Mouse (Mus musculus) hindbrain, embryonic 12.5 days (tissue): ENCODE measurements around the gene Rhbdf2. TPM values are rescaled to one million over a fixed set of nuclear protein-coding genes. Genes with fewer than 3 reads are reported as not detected.

Experiments used
- ATAC-seq: fragments of 200-750 bp; cut with Nextera tagmentation; 2 replicates; pipeline ENCODE4 v1.8.0; 2017; ENCODE audit warnings: moderate TSS enrichment; ENCODE audit not compliant: low FRiP score
- H3K27ac ChIP-seq: fragments of 300-500 bp; sonication (generic); 2 replicates; pipeline ENCODE4 v1.5.1; 2016; ENCODE audit warnings: mild to moderate bottlenecking
- H3K27me3 ChIP-seq: fragments of 300-500 bp; sonication (generic); 2 replicates; pipeline ENCODE4 v1.6.1; 2016; ENCODE audit warnings: mild to moderate bottlenecking
- H3K36me3 ChIP-seq: fragments of 300-500 bp; sonication (generic); 2 replicates; pipeline ENCODE4 v1.6.1; 2016; ENCODE audit warnings: mild to moderate bottlenecking
- H3K4me1 ChIP-seq: fragments of 300-500 bp; sonication (generic); 2 replicates; pipeline ENCODE4 v1.6.1; 2016
- H3K4me2 ChIP-seq: fragments of 300-500 bp; sonication (generic); replicated peaks from 2 replicates; pipeline ENCODE4 v1.6.1; 2016; ENCODE audit warnings: mild to moderate bottlenecking
- H3K4me3 ChIP-seq: fragments of 300-500 bp; sonication (generic); 2 replicates; pipeline ENCODE4 v1.5.1; 2016; ENCODE audit warnings: mild to moderate bottlenecking
- H3K9ac ChIP-seq: fragments of 300-500 bp; sonication (generic); 2 replicates; pipeline ENCODE4 v1.6.1; 2016; ENCODE audit warnings: mild to moderate bottlenecking, moderate library complexity
- H3K9me3 ChIP-seq: fragments of 300-500 bp; sonication (generic); replicated peaks from 2 replicates; pipeline ENCODE4 v1.6.1; 2016; ENCODE audit warnings: mild to moderate bottlenecking
- WGBS: fragments of 180-500 bp; shearing (Covaris S2); methylation state at CpG from one replicate; pipeline ENCODE4 v1.1.7; 2016; 5-methylcytosine and 5-hydroxymethylcytosine counted together
- polyA plus RNA-seq: library from polyadenylated mRNA; unstranded; fragments of >200 nt; fragmentation: Nextera tagmentation; extraction: Ambion mirVana; gene quantifications from 2 replicates; pipeline ENCODE4 v1.2.1, GENCODE M21; 2016

Gene Rhbdf2
- polyA plus RNA-seq, 1 experiment from 2014 or later = 3.7 TPM

GRCm38 (mm10) chr11:116572756-116573543 lies 53.9 kb downstream of the Rhbdf2 start:
- H3K27me3 ChIP-seq = no peaks in the 10 kb centered on the region
- H3K4me2 ChIP-seq = no peak overlapping the region
- peaks cover 55% of the 10 kb centered on the region for H3K4me1 ChIP-seq
- H3K27ac ChIP-seq = peak overlapping the region; percentile 14; the same call in 1 of the 2 replicates
- H3K9me3 ChIP-seq = no peaks in the 10 kb centered on the region
- no peak overlapping the region for H3K4me3 ChIP-seq
- no peaks in the 10 kb centered on the region for H3K36me3 ChIP-seq
- 63% methylated on average over 12 of the region's 12 CpGs for WGBS
- no peak for ATAC-seq
- H3K9ac ChIP-seq = no peak overlapping the region; the same call in none of the 2 replicates

GRCm38 (mm10) chr11:116571767-116572679 lies 54.8 kb downstream of the Rhbdf2 start:
- Histone ChIP-seq H3K4me1 (peaks cover 52% of the 10 kb centered on the region), H3K9me3 (no peaks in the 10 kb centered on the region), H3K27ac (no peak overlapping the region), H3K36me3 (no peaks in the 10 kb centered on the region), H3K4me2 (no peak overlapping the region), H3K4me3 (no peak overlapping the region), H3K27me3 (no peaks in the 10 kb centered on the region), H3K9ac (no peak overlapping the region; the same call in 1 of the 2 replicates)
- no peak for ATAC-seq
- WGBS = 77% methylated on average over 19 of the region's 19 CpGs

- Histone ChIP-seq H3K9me3 (no peaks in the 10 kb centered on the region), H3K4me2 (no peak overlapping the region), H3K36me3 (no peaks in the 10 kb centered on the region), H3K4me1 (peaks cover 43% of the 10 kb centered on the region), H3K27me3 (no peaks in the 10 kb centered on the region), H3K4me3 (no peak overlapping the region), H3K27ac (no peak overlapping the region), H3K9ac (no peak overlapping the region)
- WGBS = 81% methylated on average over 7 of the region's 7 CpGs
- no peak for ATAC-seq
These were observed 56.0 kb downstream of the Rhbdf2 start for GRCm38 (mm10) chr11:116570821-116571220.

- Histone ChIP-seq H3K4me2 (no peak overlapping the region), H3K9me3 (no peaks in the 10 kb centered on the region), H3K27ac (no peak overlapping the region), H3K27me3 (no peaks in the 10 kb centered on the region), H3K4me3 (no peak overlapping the region), H3K4me1 (peaks cover 10% of the 10 kb centered on the region), H3K36me3 (no peaks in the 10 kb centered on the region), H3K9ac (no peak overlapping the region)
- ATAC-seq = no peak
- WGBS = 90% methylated on average over 8 of the region's 8 CpGs
These were observed 59.3 kb downstream of the Rhbdf2 start for GRCm38 (mm10) chr11:116567531-116567930.

GRCm38 (mm10) chr11:116565283-116566041 lies 61.4 kb downstream of the Rhbdf2 start:
- WGBS = 78% methylated on average over 7 of the region's 7 CpGs
- H3K27me3 ChIP-seq = no peaks in the 10 kb centered on the region
- no peak for ATAC-seq

GRCm38 (mm10) chr11:116556308-116556707 lies 70.5 kb downstream of the Rhbdf2 start:
- H3K4me1 ChIP-seq = peaks cover 32% of the 10 kb centered on the region
- no peaks in the 10 kb centered on the region for H3K27me3 ChIP-seq
- H3K9me3 ChIP-seq = no peaks in the 10 kb centered on the region
- H3K4me3 ChIP-seq = no peak overlapping the region
- H3K9ac ChIP-seq = no peak overlapping the region
- no peak overlapping the region for H3K27ac ChIP-seq
- no peak for ATAC-seq
- no peaks in the 10 kb centered on the region for H3K36me3 ChIP-seq
- 64% methylated on average over 6 of the region's 6 CpGs for WGBS
- no peak overlapping the region for H3K4me2 ChIP-seq

More at GRCm38 (mm10) chr11:116565283-116566041, 61.4 kb downstream of the Rhbdf2 start:
- H3K4me2 ChIP-seq = no peak overlapping the region
- H3K36me3 ChIP-seq = no peaks in the 10 kb centered on the region
- no peak overlapping the region for H3K4me3 ChIP-seq
- no peaks in the 10 kb centered on the region for H3K4me1 ChIP-seq
- H3K9ac ChIP-seq = no peak overlapping the region
- no peak overlapping the region for H3K27ac ChIP-seq
- no peaks in the 10 kb centered on the region for H3K9me3 ChIP-seq

GRCm38 (mm10) chr11:116555572-116555971 lies 71.2 kb downstream of the Rhbdf2 start:
- no peaks in the 10 kb centered on the region for H3K9me3 ChIP-seq
- no peak overlapping the region for H3K9ac ChIP-seq
- peaks cover 39% of the 10 kb centered on the region for H3K4me1 ChIP-seq
- no peaks in the 10 kb centered on the region for H3K27me3 ChIP-seq
- no peaks in the 10 kb centered on the region for H3K36me3 ChIP-seq
- no peak for ATAC-seq
- H3K27ac ChIP-seq = no peak overlapping the region
- no peak overlapping the region for H3K4me2 ChIP-seq
- WGBS = 76% methylated on average over 1 of the region's 1 CpGs
- H3K4me3 ChIP-seq = no peak overlapping the region

- Histone ChIP-seq H3K36me3 (no peaks in the 10 kb centered on the region), H3K9me3 (no peaks in the 10 kb centered on the region), H3K27me3 (no peaks in the 10 kb centered on the region), H3K9ac (no peak overlapping the region), H3K27ac (no peak overlapping the region), H3K4me2 (no peak overlapping the region), H3K4me3 (no peak overlapping the region), H3K4me1 (peaks cover 39% of the 10 kb centered on the region)
- no peak for ATAC-seq
- WGBS = 49% methylated on average over 12 of the region's 12 CpGs
These were observed 72.5 kb downstream of the Rhbdf2 start for GRCm38 (mm10) chr11:116554171-116554878.

GRCm38 (mm10) chr11:116552194-116552593 lies 74.6 kb downstream of the Rhbdf2 start:
- no peak overlapping the region for H3K9ac ChIP-seq
- H3K4me3 ChIP-seq = no peak overlapping the region
- H3K4me1 ChIP-seq = peaks cover 36% of the 10 kb centered on the region
- no peak for ATAC-seq
- no peaks in the 10 kb centered on the region for H3K9me3 ChIP-seq
- H3K27ac ChIP-seq = no peak overlapping the region
- peaks cover 8% of the 10 kb centered on the region; the same call in 1 of the 2 replicates for H3K36me3 ChIP-seq
- WGBS = 83% methylated on average over 1 of the region's 1 CpGs
- H3K4me2 ChIP-seq = no peak overlapping the region
- H3K27me3 ChIP-seq = no peaks in the 10 kb centered on the region

- Histone ChIP-seq H3K27me3 (no peaks in the 10 kb centered on the region), H3K9me3 (no peaks in the 10 kb centered on the region), H3K9ac (no peak overlapping the region), H3K36me3 (peaks cover 22% of the 10 kb centered on the region), H3K27ac (no peak overlapping the region), H3K4me3 (no peak overlapping the region), H3K4me1 (peaks cover 27% of the 10 kb centered on the region), H3K4me2 (no peak overlapping the region)
- 80% methylated on average over 7 of the region's 7 CpGs for WGBS
- ATAC-seq = no peak
These were observed 76.1 kb downstream of the Rhbdf2 start for GRCm38 (mm10) chr11:116550748-116551147.

- Histone ChIP-seq H3K9ac (no peak overlapping the region), H3K9me3 (no peaks in the 10 kb centered on the region), H3K36me3 (peaks cover 35% of the 10 kb centered on the region), H3K27me3 (no peaks in the 10 kb centered on the region), H3K4me2 (no peak overlapping the region), H3K27ac (no peak overlapping the region), H3K4me3 (no peak overlapping the region), H3K4me1 (peaks cover 17% of the 10 kb centered on the region)
- 88% methylated on average over 11 of the region's 11 CpGs for WGBS
- ATAC-seq = no peak
These were observed 77.4 kb downstream of the Rhbdf2 start for GRCm38 (mm10) chr11:116549273-116550038.
